Mouse (Mus musculus) intestine, postnatal 0 days (tissue): Measurements from ENCODE around the gene Camta1. TPM values are rescaled to one million over a fixed set of nuclear protein-coding genes. Genes with fewer than 3 reads are reported as not detected.

Source experiments
- ATAC-seq: fragments of 200-750 bp; cut with Nextera tagmentation; 2 replicates; pipeline ENCODE4 v1.8.0; 2017; ENCODE audit warnings: mild to moderate bottlenecking, moderate TSS enrichment, moderate library complexity
- H3K27ac ChIP-seq: fragments of 300-500 bp; sonication (generic); 2 replicates; pipeline ENCODE4 v1.5.1; 2014; ENCODE audit warnings: mild to moderate bottlenecking, low read depth, low read length, moderate library complexity
- H3K27me3 ChIP-seq: fragments of 300-500 bp; sonication (generic); replicated peaks from 2 replicates; pipeline ENCODE4 v1.6.1; 2014; ENCODE audit warnings: low read length, mixed read lengths; ENCODE audit not compliant: control insufficient read depth, insufficient read depth
- H3K36me3 ChIP-seq: fragments of 300-500 bp; sonication (generic); 2 replicates; pipeline ENCODE4 v1.6.1; 2014; ENCODE audit warnings: mild to moderate bottlenecking, moderate library complexity; ENCODE audit not compliant: control insufficient read depth, insufficient read depth
- H3K4me1 ChIP-seq: fragments of 300-500 bp; sonication (generic); replicated peaks from 2 replicates; pipeline ENCODE4 v1.6.1; 2014; ENCODE audit warnings: antibody characterized with exemption, low read length, mixed read lengths; ENCODE audit not compliant: control insufficient read depth, insufficient read depth
- H3K4me2 ChIP-seq: fragments of 300-500 bp; sonication (generic); replicated peaks from 2 replicates; pipeline ENCODE4 v1.6.1; 2014; ENCODE audit warnings: low read depth, mild to moderate bottlenecking, moderate library complexity
- H3K4me3 ChIP-seq: fragments of 300-500 bp; sonication (generic); 2 replicates; pipeline ENCODE4 v1.5.1; 2014; ENCODE audit warnings: low read depth, low read length
- H3K9ac ChIP-seq: fragments of 300-500 bp; sonication (generic); 2 replicates; pipeline ENCODE4 v1.6.1; 2014; ENCODE audit warnings: mild to moderate bottlenecking, low read depth, low read length
- H3K9me3 ChIP-seq: fragments of 300-500 bp; sonication (generic); 2 replicates; pipeline ENCODE4 v1.6.1; 2016; ENCODE audit warnings: mixed run types; ENCODE audit not compliant: control insufficient read depth
- CTCF ChIP-seq: sonication (generic); IDR thresholded peaks from 2 replicates; pipeline ENCODE4 v1.5.1; 2016; ENCODE audit warnings: low read depth, mild to moderate bottlenecking, control low read depth, antibody characterized with exemption, moderate library complexity
- WGBS: fragments of 180-500 bp; shearing (Covaris S2); extraction: QIAGEN DNeasy Blood & Tissue Kit; methylation state at CpG from one replicate; pipeline ENCODE4 v1.1.7; 2014; 5-methylcytosine and 5-hydroxymethylcytosine counted together
- polyA plus RNA-seq: library from polyadenylated mRNA; unstranded; fragments of >200 nt; fragmentation: Nextera tagmentation; extraction: Ambion mirVana; gene quantifications from 2 replicates; pipeline ENCODE4 v1.2.1, GENCODE M21; 2015

Camta1 gene
- polyA plus RNA-seq, 1 experiment from 2014 or later, result 54.1 TPM

DNA sequence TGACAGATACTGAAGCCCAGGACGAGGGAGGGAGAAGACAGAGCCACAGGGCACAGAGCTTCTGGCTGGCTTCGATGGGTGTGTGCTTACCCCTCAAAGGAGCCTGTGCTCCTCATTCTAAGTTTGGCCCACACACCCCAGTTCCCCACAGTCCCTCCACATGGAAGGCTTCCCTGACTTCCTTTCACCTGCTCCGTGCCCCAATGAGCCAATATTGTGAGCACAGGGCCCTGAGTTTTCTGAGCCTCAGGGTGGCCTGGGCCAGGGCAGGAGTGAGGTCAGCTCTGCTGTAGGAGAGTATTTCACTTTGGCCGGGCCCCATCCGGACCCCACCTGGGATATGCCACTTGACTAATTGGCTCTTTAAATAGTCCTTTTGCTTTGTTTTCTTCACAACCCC, 724.0 kb downstream of the Camta1 start:
- Histone ChIP-seq H3K4me1 (no peaks in the 10 kb centered on the region), H3K27me3 (peaks cover 20% of the 10 kb centered on the region), H3K9me3 (no peaks in the 10 kb centered on the region), H3K36me3 (no peaks in the 10 kb centered on the region), H3K4me3 (no peak overlapping the region), H3K9ac (no peak overlapping the region), H3K27ac (no peak overlapping the region), H3K4me2 (no peak overlapping the region)
- ATAC-seq, result no peak
- no peak for TF ChIP-seq CTCF
- 62% methylated on average over 5 of the region's 5 CpGs for WGBS

GRCm38 (mm10) chr4:151135491-151135890, 726.2 kb downstream of the Camta1 start:
- no peak overlapping the region for H3K4me3 ChIP-seq
- H3K36me3 ChIP-seq, result no peaks in the 10 kb centered on the region
- H3K27me3 ChIP-seq, result peaks cover 12% of the 10 kb centered on the region
- no peak for ATAC-seq
- no peak for TF ChIP-seq CTCF
- no peak overlapping the region for H3K27ac ChIP-seq
- no peaks in the 10 kb centered on the region for H3K4me1 ChIP-seq
- no peak overlapping the region for H3K4me2 ChIP-seq
- H3K9ac ChIP-seq, result no peak overlapping the region
- WGBS, result 78% methylated on average over 8 of the region's 8 CpGs
- no peaks in the 10 kb centered on the region for H3K9me3 ChIP-seq

DNA sequence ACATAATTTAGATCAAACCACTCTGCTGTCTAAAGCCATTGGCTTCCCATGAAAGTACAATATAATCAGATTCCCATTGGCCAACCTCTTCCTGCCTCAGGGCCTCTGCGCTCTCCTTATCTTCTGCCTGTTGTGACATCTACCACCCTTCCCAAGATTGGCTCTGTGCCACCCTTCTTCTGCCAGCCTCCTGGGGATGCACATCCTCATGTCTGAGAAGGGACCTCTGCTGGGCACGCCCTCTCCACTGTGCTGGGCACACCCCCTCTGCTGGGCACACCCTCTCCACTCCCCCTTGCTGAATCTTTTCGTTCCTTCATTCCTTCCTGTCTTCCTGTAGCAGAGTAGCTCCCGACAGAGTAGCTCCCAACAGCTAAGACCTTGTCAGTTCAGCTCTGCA, 727.9 kb downstream of the Camta1 start:
- no peak overlapping the region for H3K4me2 ChIP-seq

GRCm38 (mm10) chr4:151132493-151132892, 729.2 kb downstream of the Camta1 start:
- H3K27ac ChIP-seq, result no peak overlapping the region
- peaks cover 16% of the 10 kb centered on the region for H3K27me3 ChIP-seq
- 60% methylated on average over 9 of the region's 9 CpGs for WGBS
- H3K9me3 ChIP-seq, result no peaks in the 10 kb centered on the region
- no peak for ATAC-seq
- H3K4me3 ChIP-seq, result no peak overlapping the region
- H3K36me3 ChIP-seq, result no peaks in the 10 kb centered on the region
- no peak for TF ChIP-seq CTCF
- no peak overlapping the region for H3K9ac ChIP-seq
- no peak overlapping the region for H3K4me2 ChIP-seq
- no peaks in the 10 kb centered on the region for H3K4me1 ChIP-seq

More for the DNA sequence above, 727.9 kb downstream of the Camta1 start:
- 41% methylated on average over 4 of the region's 4 CpGs for WGBS
- Histone ChIP-seq H3K36me3 (no peaks in the 10 kb centered on the region), H3K9me3 (no peaks in the 10 kb centered on the region), H3K4me1 (no peaks in the 10 kb centered on the region), H3K9ac (no peak overlapping the region), H3K4me3 (no peak overlapping the region), H3K27me3 (peaks cover 15% of the 10 kb centered on the region), H3K27ac (no peak overlapping the region)
- no peak for TF ChIP-seq CTCF
- no peak for ATAC-seq

DNA sequence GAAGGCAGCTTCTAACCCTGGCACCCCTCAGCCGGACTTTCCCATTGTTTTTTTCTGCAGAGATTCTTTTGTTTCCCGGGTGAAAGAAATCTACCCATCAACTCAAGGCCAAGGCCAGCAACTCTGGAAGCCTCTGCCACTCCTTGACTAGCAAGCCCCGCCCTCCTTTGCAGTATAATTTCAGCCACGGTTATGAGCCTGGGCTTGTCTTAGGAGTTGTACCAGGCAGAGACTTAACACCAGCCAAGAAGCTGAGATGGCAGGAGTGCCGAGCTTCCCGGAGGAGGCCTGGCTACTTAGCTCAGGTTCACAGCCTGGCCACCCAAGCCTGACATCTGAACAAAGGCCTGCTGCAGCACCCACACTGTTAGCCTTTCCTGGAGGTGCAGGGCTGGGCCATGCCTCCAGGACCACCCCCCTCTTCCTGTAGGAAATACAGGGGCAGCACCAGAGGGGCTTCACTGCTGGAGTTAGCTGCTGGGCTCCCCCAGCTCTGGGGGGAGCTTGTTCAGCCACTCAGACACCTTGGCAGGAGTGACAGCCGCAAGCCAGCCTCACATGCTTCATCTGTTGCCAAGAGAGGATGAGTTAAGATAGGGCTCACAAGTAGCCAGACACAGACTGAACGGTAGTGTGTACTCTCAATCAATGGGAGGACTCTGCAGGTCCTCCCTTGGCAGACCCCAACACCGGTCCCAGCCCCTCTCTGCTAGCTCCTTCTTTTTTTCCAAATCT, 730.8 kb downstream of the Camta1 start:
- ATAC-seq, result no peak
- Histone ChIP-seq H3K27ac (no peak overlapping the region), H3K9ac (no peak overlapping the region), H3K4me3 (no peak overlapping the region), H3K4me1 (no peaks in the 10 kb centered on the region), H3K4me2 (no peak overlapping the region), H3K36me3 (no peaks in the 10 kb centered on the region), H3K27me3 (peaks cover 16% of the 10 kb centered on the region), H3K9me3 (no peaks in the 10 kb centered on the region)
- no peak for TF ChIP-seq CTCF
- WGBS, result 44% methylated on average over 9 of the region's 9 CpGs

DNA sequence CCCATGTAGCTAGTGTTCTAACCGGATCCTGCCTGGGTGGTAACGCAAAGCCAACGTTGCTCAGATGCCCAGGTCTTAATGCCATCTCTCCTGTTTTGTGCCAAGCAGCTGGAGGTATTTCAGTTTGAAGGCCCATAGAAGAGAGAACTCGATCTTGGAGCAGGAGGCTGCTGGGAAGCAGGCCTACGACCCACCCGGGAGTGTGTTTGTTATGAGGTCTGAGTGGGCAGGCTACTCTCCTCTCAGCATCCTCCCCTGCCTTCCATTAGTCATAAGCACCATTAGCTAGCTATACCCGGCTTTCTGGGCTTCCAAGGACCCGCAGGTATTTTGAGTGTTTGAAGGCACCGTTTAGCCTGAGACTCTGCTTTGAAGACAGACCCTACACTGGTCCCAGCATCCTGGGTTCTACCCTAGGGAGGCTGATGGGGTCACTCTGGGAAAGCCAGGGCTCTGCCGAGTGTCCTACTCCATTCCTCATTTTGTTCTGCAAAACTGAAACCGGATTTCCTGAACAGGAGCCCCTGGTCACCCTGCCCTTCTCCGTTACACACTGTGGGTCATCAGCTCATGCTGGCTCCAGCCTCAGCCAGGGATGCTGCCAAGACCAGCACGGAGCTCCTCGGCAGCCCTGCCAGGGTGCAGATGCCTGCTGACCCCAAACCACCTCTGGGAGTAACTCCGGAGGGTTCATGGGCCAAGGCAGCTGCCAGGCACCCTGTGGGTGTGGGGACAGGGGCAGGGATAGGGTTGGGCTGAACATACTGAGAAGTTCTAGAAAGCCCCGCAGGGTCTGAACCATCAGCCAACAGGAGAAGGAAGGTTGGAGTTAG, 731.7 kb downstream of the Camta1 start:
- Histone ChIP-seq H3K4me1 (no peaks in the 10 kb centered on the region), H3K36me3 (no peaks in the 10 kb centered on the region), H3K9me3 (no peaks in the 10 kb centered on the region), H3K4me3 (no peak overlapping the region), H3K27me3 (peaks cover 16% of the 10 kb centered on the region), H3K9ac (no peak overlapping the region), H3K27ac (no peak overlapping the region), H3K4me2 (no peak overlapping the region)
- 73% methylated on average over 16 of the region's 16 CpGs for WGBS
- no peak for TF ChIP-seq CTCF
- ATAC-seq, result no peak
